Mouse (Mus musculus): ENCODE measurements at regions not wholly inside any gene's neighbourhood (a gene's known extent, or its start where the extent isn't known, plus 50 kb on each side); places are given as distances from the start of the nearest gene placed in this dataset.

GRCm38 (mm10) chr17:79282771-79283170 is 72.1 kb downstream of the Cdc42ep3 start:
- DNase-seq, result no peak

DNA sequence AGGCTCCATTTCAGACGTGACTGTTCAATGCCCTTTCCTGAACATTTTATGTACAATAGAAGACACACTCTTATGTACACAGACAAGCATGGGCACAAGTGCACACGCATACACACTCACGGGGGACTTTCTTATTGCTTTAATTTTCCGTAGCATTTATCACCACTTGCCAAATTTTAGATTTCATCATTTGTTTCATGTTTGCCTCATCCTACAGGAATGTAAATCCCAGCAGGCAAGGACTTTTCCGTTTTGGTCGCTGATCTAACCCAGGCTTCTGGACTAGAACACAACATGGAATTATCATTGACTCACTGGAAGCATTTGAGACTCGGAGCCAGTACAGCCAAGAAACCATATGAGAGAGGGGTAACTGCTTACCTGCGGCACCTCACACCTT is 81.3 kb downstream of the Cdc42ep3 start:
- no peak for DNase-seq

DNA sequence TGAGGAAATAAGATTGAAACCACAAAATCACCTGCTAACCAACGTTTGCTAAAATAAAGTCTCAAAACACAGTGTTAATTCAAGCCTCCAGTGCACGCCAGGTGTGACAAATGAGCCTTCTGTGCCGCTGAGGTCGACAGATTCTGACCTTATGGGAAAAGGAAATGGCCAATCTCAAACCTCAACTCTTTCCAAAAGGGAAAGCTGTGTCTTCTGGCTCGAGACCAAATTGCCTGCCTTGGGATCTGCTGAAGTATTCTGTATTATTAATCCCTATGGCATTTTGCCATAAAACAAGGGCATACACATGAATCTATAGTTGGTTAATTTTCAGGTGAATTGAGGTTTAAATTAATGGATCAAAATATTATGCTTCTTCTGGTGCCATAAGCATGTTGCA is 95.2 kb downstream of the Cdc42ep3 start:
- peak; percentile 6 to 12 for DNase-seq

DNA sequence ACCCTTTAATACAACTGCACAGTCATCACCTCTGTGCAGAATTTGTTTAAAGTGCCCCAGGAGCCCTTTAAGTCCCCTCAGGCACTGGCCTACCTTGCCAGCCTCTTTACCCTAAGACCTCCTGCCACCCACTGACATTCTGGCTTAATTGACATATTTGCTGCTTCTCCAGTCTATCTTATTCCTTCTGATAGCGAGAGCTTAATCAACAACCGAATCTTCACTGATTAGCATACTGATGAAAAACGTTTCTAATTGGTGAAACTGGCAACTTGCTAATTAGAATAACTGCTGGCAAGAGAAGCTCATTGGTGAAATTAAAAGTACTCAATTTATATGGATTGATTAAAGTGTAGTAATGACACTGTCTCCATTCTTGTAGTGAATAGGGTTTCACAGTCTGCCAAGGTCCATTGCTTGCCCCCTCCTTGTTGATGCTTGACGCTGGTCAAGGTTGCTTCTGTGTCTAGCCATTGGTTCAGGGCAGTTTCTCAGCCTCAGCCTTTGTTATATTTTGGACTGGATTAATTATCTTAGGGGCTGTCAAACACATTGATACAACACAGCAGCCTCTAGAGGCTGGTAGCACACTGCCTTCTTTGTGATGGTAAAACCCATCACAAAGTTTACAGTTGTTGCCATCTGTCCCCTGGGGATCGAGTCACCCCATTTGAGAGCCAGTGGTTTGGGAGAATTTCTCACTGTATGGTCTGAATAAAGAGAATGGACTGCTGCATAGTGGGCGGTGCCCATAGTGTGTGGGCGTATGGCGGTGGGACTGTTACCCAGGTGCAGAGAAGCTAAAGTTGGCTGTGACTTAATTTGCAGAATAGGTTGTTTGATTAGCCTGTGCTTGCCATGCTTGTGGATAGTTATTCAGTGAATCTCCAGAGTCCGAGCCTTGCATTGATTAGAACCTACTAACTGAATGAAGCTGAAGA is 107.7 kb downstream of the Cdc42ep3 start:
- no peak for DNase-seq

DNA sequence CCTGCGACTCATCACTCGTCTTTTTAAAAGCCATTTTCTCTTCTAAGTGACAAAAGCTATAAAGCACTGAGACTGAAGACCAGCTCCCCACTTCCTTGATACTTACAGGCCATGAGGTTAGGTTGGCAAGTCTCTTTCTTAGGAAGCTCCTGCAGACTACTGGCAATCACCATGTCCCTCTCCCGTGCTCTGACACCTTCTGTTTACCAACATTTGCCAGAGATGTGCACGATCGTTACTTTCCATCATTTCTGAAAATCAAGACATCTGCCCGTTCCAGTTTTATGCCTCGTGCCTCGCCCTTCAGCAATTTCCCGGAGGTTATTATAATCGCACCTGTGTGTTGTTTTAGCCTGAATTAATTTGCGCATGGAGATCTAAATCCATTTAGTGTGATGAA is 110.8 kb downstream of the Cdc42ep3 start:
- DNase-seq, result no peak

DNA sequence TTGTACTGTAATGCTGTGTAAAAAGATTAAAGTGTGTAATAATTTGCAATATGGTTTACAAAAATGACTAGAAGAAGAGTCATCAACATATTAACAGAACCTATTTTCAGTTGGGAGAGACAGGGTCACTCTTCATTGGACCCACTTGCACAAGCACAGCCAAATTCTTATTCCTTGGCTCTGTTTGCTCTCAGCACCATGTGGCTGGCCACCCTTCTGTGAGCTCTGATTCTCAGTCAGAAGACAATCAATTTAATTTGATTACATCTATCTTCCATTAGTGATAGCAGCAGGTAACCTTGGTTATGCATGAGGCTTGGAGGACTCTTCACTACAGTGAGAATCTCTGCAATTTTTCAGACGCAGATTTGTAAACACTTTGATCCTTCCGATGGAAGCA is 111.5 kb downstream of the Cdc42ep3 start:
- DNase-seq, result no peak

- DNase-seq, result no peak
Observed at GRCm38 (mm10) chr17:79241489-79241888, 113.4 kb downstream of the Cdc42ep3 start.

GRCm38 (mm10) chr17:79236244-79236781 is 118.6 kb downstream of the Cdc42ep3 start:
- no peak for DNase-seq

- peak in 1 of 2 experiments; percentile 12 for DNase-seq
Observed at GRCm38 (mm10) chr17:79230653-79231489, 124.0 kb downstream of the Cdc42ep3 start.

GRCm38 (mm10) chr17:79206563-79206962 is 148.3 kb downstream of the Cdc42ep3 start:
- DNase-seq, result no peak

DNA sequence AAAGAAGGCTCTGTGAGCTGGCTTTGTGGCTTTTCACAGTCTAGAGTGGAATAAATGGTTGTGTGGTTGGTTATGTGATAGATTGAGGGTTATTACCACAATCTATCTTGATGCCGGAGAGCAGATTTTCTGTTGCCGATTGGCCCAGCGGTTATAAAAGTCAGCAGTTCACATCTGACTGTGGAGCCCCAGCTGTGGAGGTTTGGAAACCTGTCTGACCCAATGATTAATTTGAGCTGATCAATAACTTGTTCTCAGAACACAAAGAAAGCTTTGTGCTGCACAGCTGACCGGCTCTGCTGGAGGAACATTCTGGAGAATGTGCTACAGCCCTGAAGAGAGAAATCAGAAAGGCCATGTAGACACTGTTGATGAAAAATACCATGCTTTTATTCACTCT is 148.8 kb downstream of the Cdc42ep3 start:
- DNase-seq, result no peak

GRCm38 (mm10) chr17:79199814-79200491 is 148.2 kb downstream of the Qpct start:
- DNase-seq, result no peak

DNA sequence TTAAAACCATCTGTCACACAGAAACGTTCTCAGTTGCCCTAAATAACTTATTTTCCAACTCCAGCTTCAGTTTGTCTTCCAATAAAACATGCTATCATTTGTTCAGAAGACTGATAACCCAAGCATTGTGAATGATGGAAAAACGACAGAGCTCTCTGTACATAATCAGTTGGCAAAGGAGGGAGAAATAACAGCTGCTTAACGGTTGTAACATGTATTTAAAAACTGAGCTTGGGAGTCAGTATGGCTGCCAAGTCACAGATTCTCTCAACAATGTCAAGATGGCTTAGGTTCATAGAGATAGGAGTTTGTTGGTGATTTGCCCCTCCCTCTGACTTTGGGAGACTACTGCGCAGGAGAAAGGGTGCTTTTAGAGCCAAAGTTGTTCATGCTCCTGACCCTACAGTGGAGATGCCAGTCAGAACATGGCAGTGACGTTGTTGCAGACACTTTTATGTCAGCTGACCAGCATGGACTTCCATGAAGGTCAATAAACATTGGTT is 140.2 kb downstream of the Qpct start:
- DNase-seq, result no peak

GRCm38 (mm10) chr17:79188282-79188681 is 136.6 kb downstream of the Qpct start:
- no peak for DNase-seq

DNA sequence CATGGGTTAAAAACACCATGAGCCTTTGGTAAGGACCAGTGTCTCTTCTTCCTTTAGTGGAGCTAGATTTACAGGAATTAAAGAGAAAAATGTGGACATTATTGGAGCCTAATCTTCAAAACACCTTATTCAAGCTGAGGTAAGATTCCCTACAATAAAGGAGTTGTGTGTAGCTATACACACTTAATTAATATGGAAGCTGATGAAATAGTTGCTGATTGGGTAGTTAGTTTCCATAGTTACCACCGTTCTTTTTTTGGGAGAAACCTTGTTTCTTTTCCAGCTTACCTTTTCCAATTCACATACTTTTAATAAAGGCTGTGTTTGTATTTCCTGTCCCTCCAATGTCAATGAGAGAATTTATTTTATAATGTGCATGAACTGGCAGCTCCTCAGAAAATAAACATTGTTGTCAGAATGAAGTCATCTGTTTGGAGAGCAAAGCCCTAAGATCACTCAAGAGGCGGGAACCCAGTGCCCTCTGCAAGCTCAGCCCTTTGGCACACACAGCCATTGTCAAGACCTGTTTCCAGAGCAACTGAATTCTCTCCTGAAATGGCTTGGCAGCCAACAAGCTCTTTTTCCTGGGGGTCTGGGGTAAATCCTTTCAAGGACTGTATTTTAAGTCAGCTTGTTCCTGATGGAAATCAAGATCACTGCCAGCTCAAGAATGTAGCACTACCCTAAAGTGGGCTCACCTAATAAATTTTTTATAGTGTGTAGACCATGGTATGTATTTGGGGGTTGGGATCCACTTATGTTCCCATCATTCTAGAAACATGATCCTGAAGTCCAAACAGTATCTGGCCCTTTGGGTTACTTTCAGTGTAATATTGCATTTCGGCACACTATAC is 128.8 kb downstream of the Qpct start:
- no peak for DNase-seq

DNA sequence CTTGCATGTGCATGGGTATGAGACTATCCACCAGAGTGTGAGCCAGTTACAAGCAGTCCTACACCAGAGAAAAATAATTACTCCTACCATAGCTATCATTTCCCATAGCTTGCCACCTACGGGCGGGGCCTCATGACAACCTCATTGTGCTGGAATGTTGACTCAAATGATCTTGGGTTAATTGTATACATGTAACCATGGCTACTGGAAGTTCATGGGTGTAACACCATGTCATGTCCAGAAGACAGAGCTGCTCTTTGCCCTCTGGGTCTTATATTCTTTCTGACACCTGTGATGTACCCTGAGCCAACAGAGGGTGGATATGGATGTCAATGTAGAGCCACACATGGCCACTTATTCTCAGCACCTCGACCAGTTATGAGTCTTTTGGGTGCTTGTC is 125.6 kb downstream of the Qpct start:
- DNase-seq, result no peak

DNA sequence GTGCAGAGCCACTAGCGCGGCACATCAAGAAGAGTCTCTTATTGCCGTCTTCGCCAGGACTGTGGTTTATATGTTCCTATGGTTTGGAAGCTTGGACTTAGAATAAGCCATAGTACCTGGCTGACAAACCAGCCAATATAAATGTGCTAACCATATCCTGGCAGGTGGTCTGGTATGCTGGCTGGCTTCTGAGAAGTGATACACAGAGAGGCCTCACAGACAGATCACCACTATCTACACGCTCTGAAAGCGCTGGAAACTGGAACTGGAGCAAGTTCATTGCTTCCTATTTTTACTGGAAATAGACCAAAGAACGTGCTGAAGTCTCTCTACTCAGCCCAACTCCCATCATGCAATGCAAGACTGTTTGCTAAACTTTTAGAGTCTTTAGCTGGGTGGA is 124.7 kb downstream of the Qpct start:
- no peak for DNase-seq

GRCm38 (mm10) chr17:79175381-79175780 is 123.7 kb downstream of the Qpct start:
- no peak for DNase-seq

- no peak for DNase-seq
Observed at GRCm38 (mm10) chr17:79172328-79172727, 120.6 kb downstream of the Qpct start.

- no peak for DNase-seq
Observed at GRCm38 (mm10) chr17:79170690-79171089, 119.0 kb downstream of the Qpct start.

DNA sequence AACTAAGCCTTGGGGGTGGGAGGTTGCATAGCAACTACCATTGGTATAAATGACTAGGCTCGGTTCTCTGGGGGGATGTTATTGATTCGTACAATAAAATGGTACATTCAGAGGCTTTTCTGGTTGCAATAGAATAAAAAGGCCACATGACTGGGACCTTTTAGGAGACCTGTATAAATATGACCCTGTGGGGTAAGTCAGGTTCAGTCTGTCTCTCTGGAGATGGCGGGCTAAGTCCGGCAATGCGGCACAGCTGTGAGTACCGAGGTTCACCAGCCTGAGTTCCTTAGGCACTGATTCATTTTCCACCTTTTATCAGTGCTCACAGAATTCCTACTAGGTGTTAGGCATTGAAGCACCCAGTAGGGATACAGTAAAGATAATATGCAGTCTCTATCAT is 115.5 kb downstream of the Qpct start:
- DNase-seq, result no peak
